Mouse (Mus musculus) lung, embryonic 14.5 days (tissue): ENCODE measurements at regions not wholly inside any gene's neighbourhood (a gene's known extent, or its start where the extent isn't known, plus 50 kb on each side); places are given as distances from the start of the nearest gene placed in this dataset.
A peak's percentile ranks its signal among the peaks of the same experiment; 100 is the strongest.

ENCODE experiments used
- ATAC-seq: fragments of 200-750 bp; cut with Nextera tagmentation; 2 replicates; pipeline ENCODE4 v1.8.0; 2017; ENCODE audit warnings: mild to moderate bottlenecking, moderate TSS enrichment, moderate library complexity; ENCODE audit not compliant: insufficient read depth
- DNase-seq: peaks from one replicate; pipeline ENCODE4 v3.0.0-alpha.2; 2015
- H3K27ac ChIP-seq: fragments of 300-500 bp; sonication (generic); 2 replicates; pipeline ENCODE4 v1.5.1; 2014; ENCODE audit warnings: low read depth, mild to moderate bottlenecking, moderate library complexity
- H3K27me3 ChIP-seq: fragments of 300-500 bp; sonication (generic); 2 replicates; pipeline ENCODE4 v1.6.1; 2014; ENCODE audit warnings: low read length, control low read depth; ENCODE audit not compliant: insufficient read depth
- H3K36me3 ChIP-seq: fragments of 300-500 bp; sonication (generic); 2 replicates; pipeline ENCODE4 v1.6.1; 2014; ENCODE audit warnings: control low read depth; ENCODE audit not compliant: insufficient read depth
- H3K4me1 ChIP-seq: fragments of 300-500 bp; sonication (generic); 2 replicates; pipeline ENCODE4 v1.6.1; 2014; ENCODE audit warnings: antibody characterized with exemption, control low read depth; ENCODE audit not compliant: insufficient read depth
- H3K4me2 ChIP-seq: fragments of 300-500 bp; sonication (generic); 2 replicates; pipeline ENCODE4 v1.6.1; 2014; ENCODE audit warnings: mild to moderate bottlenecking
- H3K4me3 ChIP-seq: fragments of 300-500 bp; sonication (generic); 2 replicates; pipeline ENCODE4 v1.5.1; 2014; ENCODE audit warnings: low read depth, low read length
- H3K9ac ChIP-seq: fragments of 300-500 bp; sonication (generic); 2 replicates; pipeline ENCODE4 v1.6.1; 2014
- H3K9me3 ChIP-seq: fragments of 300-500 bp; sonication (generic); 2 replicates; pipeline ENCODE4 v1.6.1; 2016; ENCODE audit warnings: low read depth, low read length, control low read depth
- CTCF ChIP-seq: IDR thresholded peaks from 2 replicates; pipeline ENCODE4 v1.5.1; 2016; ENCODE audit warnings: antibody characterized with exemption, low read depth
- WGBS: fragments of 180-500 bp; shearing (Covaris S2); extraction: QIAGEN DNeasy Blood & Tissue Kit; methylation state at CpG from one replicate; pipeline ENCODE4 v1.1.7; 2014; 5-methylcytosine and 5-hydroxymethylcytosine counted together

GRCm38 (mm10) chr8:115921889-115922288 is 214.3 kb upstream of the Maf start:
- no peak for TF ChIP-seq CTCF
- Histone ChIP-seq H3K9ac (no peak overlapping the region), H3K36me3 (no peaks in the 10 kb centered on the region), H3K4me2 (no peak overlapping the region), H3K27me3 (no peaks in the 10 kb centered on the region), H3K4me3 (no peak overlapping the region), H3K9me3 (no peaks in the 10 kb centered on the region), H3K4me1 (0 out of 2 replicates have a peak, but pooled peaks cover 5% of the 10 kb centered on the region), H3K27ac (no peak overlapping the region)
- no peak for ATAC-seq
- DNase-seq, result peak; percentile 27
- WGBS, result 60% methylated on average over 6 of the region's 6 CpGs

- Histone ChIP-seq H3K4me3 (no peak overlapping the region), H3K9ac (no peak overlapping the region), H3K9me3 (no peaks in the 10 kb centered on the region), H3K4me1 (no peaks in the 10 kb centered on the region), H3K36me3 (no peaks in the 10 kb centered on the region), H3K27ac (no peak overlapping the region), H3K4me2 (no peak overlapping the region), H3K27me3 (no peaks in the 10 kb centered on the region)
- ATAC-seq (no peak), DNase-seq (no peak)
- no peak for TF ChIP-seq CTCF
- WGBS, result 87% methylated on average over 5 of the region's 5 CpGs
Observed at GRCm38 (mm10) chr8:115906650-115907049, 199.1 kb upstream of the Maf start.

DNA sequence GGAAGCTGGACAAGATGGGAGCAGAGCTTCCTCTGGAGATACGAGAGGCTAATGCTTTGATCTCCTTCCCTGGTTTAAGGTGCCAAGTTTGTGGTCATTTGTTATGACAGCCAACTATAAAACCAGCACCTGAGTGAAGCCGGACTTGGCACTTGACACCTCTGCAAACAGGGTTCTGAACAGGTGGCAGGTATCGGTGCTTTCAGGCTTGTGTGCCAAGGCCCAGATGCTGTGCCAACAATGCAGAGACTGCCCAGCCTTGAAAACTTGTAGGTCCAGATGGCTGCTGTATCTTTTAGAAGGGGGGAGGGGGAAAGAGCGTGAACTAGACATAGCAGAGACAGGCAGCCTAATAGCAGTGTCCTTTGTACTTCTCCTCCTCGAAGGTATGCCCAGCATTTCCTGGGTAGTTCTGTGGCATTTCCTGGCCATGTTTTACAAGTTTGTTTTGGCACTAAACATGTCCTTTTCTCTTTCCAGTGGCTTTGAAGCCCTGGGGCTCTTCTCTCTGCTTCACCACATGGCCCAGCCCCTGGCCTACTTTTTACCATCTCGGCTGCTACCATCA is 196.3 kb upstream of the Maf start:
- no peak overlapping the region for H3K27ac ChIP-seq
- no peak overlapping the region for H3K9ac ChIP-seq
- H3K36me3 ChIP-seq, result no peaks in the 10 kb centered on the region
- no peaks in the 10 kb centered on the region for H3K27me3 ChIP-seq
- TF ChIP-seq CTCF, result no peak
- ATAC-seq, result no peak
- H3K4me1 ChIP-seq, result no peaks in the 10 kb centered on the region
- 58% methylated on average over 6 of the region's 6 CpGs for WGBS
- no peak for DNase-seq
- H3K4me2 ChIP-seq, result no peak overlapping the region
- no peaks in the 10 kb centered on the region for H3K9me3 ChIP-seq
- no peak overlapping the region for H3K4me3 ChIP-seq

DNA sequence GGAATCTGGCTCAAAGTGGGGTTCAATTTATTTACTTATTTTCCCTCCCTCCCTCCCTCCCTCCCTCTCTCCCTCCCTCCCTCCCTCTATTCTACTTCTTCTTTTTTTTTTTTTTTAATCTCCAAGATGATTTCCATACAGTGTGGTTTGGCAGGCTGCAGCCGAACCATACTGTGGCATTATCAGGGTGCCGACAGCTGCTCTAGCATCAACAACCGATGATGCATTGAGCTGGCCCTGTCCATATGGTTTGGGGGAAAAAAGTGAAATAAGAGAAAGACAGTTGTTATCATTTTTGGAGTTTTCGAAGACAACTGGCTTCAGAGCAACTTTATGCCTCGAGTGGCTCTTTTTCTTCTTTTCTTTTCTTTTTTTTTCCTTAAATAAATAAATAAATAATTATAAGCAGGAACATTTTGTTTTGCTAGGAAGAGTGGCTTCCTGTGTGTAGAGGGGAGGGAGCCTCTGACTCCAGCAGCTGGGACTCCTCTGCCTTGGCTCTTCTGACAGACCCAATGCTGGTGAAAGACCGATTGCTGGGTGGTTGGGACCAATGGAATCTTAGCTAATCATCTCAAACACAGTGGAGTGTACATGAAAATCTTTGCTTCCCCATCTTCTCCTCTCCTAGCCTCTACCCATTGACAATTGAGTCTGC is 190.1 kb upstream of the Maf start:
- peak; percentile 92 for ATAC-seq
- no peak overlapping the region for H3K4me2 ChIP-seq
- no peak overlapping the region for H3K9ac ChIP-seq
- no peak overlapping the region for H3K4me3 ChIP-seq
- H3K4me1 ChIP-seq, result 0 out of 2 replicates have a peak, but pooled peaks cover 3% of the 10 kb centered on the region
- 38% methylated on average over 6 of the region's 6 CpGs for WGBS
- DNase-seq, result peak; percentile 81
- H3K36me3 ChIP-seq, result no peaks in the 10 kb centered on the region
- TF ChIP-seq CTCF, result no peak
- peak overlapping the region; percentile 58; the same call in 1 of the 2 replicates for H3K27ac ChIP-seq
- no peaks in the 10 kb centered on the region for H3K27me3 ChIP-seq
- no peaks in the 10 kb centered on the region for H3K9me3 ChIP-seq

DNA sequence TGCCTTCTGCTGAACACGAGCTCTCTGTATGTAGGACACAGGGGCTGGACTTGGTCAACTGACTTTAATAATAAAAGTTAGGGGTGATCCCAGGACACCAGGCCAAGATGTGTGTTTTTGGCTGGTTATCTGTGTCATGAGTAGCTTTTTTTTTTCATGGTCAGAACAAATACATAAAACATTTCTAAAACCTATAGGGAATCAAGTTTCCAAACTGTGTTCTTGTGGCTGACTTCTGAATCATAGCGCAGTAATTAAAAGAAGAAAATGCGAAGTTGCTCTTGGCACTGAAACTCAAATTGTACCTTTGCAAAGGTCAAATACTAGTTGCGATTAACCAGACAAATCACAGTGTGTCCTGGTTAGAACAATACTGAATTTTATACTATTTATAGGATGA is 189.5 kb upstream of the Maf start:
- DNase-seq (peak; percentile 8), ATAC-seq (no peak)
- H3K4me3 ChIP-seq, result no peak overlapping the region
- no peak overlapping the region for H3K4me2 ChIP-seq
- no peaks in the 10 kb centered on the region for H3K27me3 ChIP-seq
- no peak for TF ChIP-seq CTCF
- H3K27ac ChIP-seq, result no peak overlapping the region
- H3K4me1 ChIP-seq, result 0 out of 2 replicates have a peak, but pooled peaks cover 3% of the 10 kb centered on the region
- no peaks in the 10 kb centered on the region for H3K9me3 ChIP-seq
- 61% methylated on average over 4 of the region's 4 CpGs for WGBS
- no peaks in the 10 kb centered on the region for H3K36me3 ChIP-seq
- H3K9ac ChIP-seq, result no peak overlapping the region

DNA sequence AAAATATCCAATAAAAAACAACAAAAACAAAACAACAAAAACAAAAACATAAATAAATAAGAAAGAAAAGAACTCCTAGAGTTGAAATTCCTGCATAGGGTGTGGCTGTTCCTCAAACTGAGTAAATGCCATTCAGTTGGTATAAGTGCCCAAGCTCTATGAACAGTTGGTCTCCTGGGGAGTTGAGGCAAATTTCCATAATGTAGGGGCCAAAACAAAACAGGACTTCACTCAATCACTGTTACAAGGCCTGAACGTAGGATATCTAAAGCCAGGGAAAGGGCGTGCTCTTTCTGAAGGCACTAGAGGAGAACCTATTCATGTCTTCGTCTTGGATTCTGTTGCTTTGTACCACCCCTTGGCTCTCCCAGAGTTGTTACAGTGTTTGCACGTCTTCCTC is 188.5 kb upstream of the Maf start:
- ATAC-seq, result no peak
- no peak overlapping the region for H3K9ac ChIP-seq
- no peak overlapping the region for H3K4me2 ChIP-seq
- no peak for TF ChIP-seq CTCF
- no peaks in the 10 kb centered on the region for H3K27me3 ChIP-seq
- H3K9me3 ChIP-seq, result no peaks in the 10 kb centered on the region
- H3K36me3 ChIP-seq, result no peaks in the 10 kb centered on the region
- H3K27ac ChIP-seq, result no peak overlapping the region
- 86% methylated on average over 4 of the region's 4 CpGs for WGBS
- DNase-seq, result no peak
- no peak overlapping the region for H3K4me3 ChIP-seq
- H3K4me1 ChIP-seq, result 0 out of 2 replicates have a peak, but pooled peaks cover 3% of the 10 kb centered on the region

GRCm38 (mm10) chr8:115888278-115888677 is 180.7 kb upstream of the Maf start:
- 81% methylated on average over 4 of the region's 4 CpGs for WGBS
- Histone ChIP-seq H3K4me3 (no peak overlapping the region), H3K9me3 (no peaks in the 10 kb centered on the region), H3K27me3 (no peaks in the 10 kb centered on the region), H3K27ac (no peak overlapping the region), H3K9ac (no peak overlapping the region), H3K4me2 (no peak overlapping the region), H3K4me1 (0 out of 2 replicates have a peak, but pooled peaks cover under 1% of the 10 kb centered on the region), H3K36me3 (no peaks in the 10 kb centered on the region)
- no peak for ATAC-seq
- DNase-seq, result no peak
- no peak for TF ChIP-seq CTCF
